Mouse (Mus musculus) embryonic facial prominence, embryonic 14.5 days (tissue): Measurements from ENCODE around the gene Olfr568. TPM values are rescaled to one million over a fixed set of nuclear protein-coding genes. Genes with fewer than 3 reads are reported as not detected.

Experiments
- ATAC-seq: fragments of 200-750 bp; cut with Nextera tagmentation; 2 replicates; pipeline ENCODE4 v1.8.0; 2017; ENCODE audit warnings: low read depth, moderate number of reproducible peaks, moderate TSS enrichment
- DNase-seq: peaks from one replicate; pipeline ENCODE4 v3.0.0-alpha.2; 2015; ENCODE audit warnings: low spot score
- H3K27ac ChIP-seq: fragments of 300-500 bp; sonication (generic); replicated peaks from 2 replicates; pipeline ENCODE4 v1.5.1; 2014; ENCODE audit warnings: low read depth, mild to moderate bottlenecking, low read length, moderate library complexity
- H3K27me3 ChIP-seq: fragments of 300-500 bp; sonication (generic); replicated peaks from 2 replicates; pipeline ENCODE4 v1.6.1; 2014; ENCODE audit warnings: low read length; ENCODE audit not compliant: control insufficient read depth, insufficient read depth
- H3K36me3 ChIP-seq: fragments of 300-500 bp; sonication (generic); 2 replicates; pipeline ENCODE4 v1.6.1; 2014; ENCODE audit warnings: low read length, mixed read lengths; ENCODE audit not compliant: control insufficient read depth, insufficient read depth
- H3K4me1 ChIP-seq: fragments of 300-500 bp; sonication (generic); 2 replicates; pipeline ENCODE4 v1.6.1; 2014; ENCODE audit warnings: antibody characterized with exemption, low read length; ENCODE audit not compliant: control insufficient read depth, insufficient read depth
- H3K4me2 ChIP-seq: fragments of 300-500 bp; sonication (generic); 2 replicates; pipeline ENCODE4 v1.6.1; 2014; ENCODE audit warnings: low read depth, mild to moderate bottlenecking, low read length, moderate library complexity, mixed read lengths
- H3K4me3 ChIP-seq: fragments of 300-500 bp; sonication (generic); 2 replicates; pipeline ENCODE4 v1.5.1; 2014; ENCODE audit warnings: low read depth, mild to moderate bottlenecking, low read length
- H3K9ac ChIP-seq: fragments of 300-500 bp; sonication (generic); 2 replicates; pipeline ENCODE4 v1.6.1; 2014; ENCODE audit warnings: low read depth, mild to moderate bottlenecking, low read length, moderate library complexity, mixed read lengths
- H3K9me3 ChIP-seq: fragments of 300-500 bp; sonication (generic); 2 replicates; pipeline ENCODE4 v1.6.1; 2016; ENCODE audit warnings: low read length; ENCODE audit not compliant: control insufficient read depth
- WGBS: fragments of 180-500 bp; shearing (Covaris S2); extraction: QIAGEN DNeasy Blood & Tissue Kit; methylation state at CpG from one replicate; pipeline ENCODE4 v1.1.7; 2014; 5-methylcytosine and 5-hydroxymethylcytosine counted together
- polyA plus RNA-seq: library from polyadenylated mRNA; unstranded; fragments of >200 nt; fragmentation: Nextera tagmentation; extraction: Ambion mirVana; gene quantifications from 2 replicates; pipeline ENCODE4 v1.2.1, GENCODE M21; 2014

The Olfr568 gene
- not detected in 2 replicates for polyA plus RNA-seq

GRCm38 (mm10) chr7:102876822-102877221 lies at the start of gene Olfr568:
Olfr568 (plus strand) TSS chr7:102877122.
- DNase-seq = no peak
- H3K4me1 ChIP-seq = no peaks in the 10 kb centered on the region
- no peak within 1 kb of the TSS for H3K4me2 ChIP-seq
- ATAC-seq = no peak
- no peak within 1 kb of the TSS for H3K4me3 ChIP-seq
- no peaks in the 10 kb centered on the region for H3K36me3 ChIP-seq
- H3K9me3 ChIP-seq = no peaks in the 10 kb centered on the region
- no peak within 1 kb of the TSS for H3K27ac ChIP-seq
- H3K9ac ChIP-seq = no peak within 1 kb of the TSS
- no peaks in the 10 kb centered on the region for H3K27me3 ChIP-seq

DNA sequence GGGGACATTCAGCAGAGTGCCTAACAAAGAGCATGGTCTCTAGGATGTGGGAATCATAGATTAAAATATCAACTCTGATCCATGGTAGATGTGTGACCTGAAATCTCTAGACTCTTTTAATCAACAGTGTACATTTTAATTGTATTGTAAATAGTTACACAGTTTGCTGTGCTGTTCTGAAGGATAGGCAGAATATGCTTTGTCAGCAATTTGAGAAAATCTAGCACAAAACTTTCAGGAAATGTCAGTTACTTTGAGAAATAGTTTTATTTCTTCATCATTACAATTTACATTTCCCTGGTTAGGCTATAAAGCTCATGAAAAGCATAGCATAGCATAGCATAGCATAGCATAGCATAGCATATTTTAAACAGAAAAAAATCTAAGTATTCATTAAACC lies 21.1 kb upstream of the Olfr568 start:
- no peaks in the 10 kb centered on the region for H3K9me3 ChIP-seq
- no peaks in the 10 kb centered on the region for H3K36me3 ChIP-seq
- H3K27ac ChIP-seq = no peak overlapping the region
- H3K4me1 ChIP-seq = no peaks in the 10 kb centered on the region
- DNase-seq (no peak), ATAC-seq (no peak)
- no peaks in the 10 kb centered on the region for H3K27me3 ChIP-seq
- no peak overlapping the region for H3K9ac ChIP-seq
- no peak overlapping the region for H3K4me2 ChIP-seq
- no peak overlapping the region for H3K4me3 ChIP-seq

DNA sequence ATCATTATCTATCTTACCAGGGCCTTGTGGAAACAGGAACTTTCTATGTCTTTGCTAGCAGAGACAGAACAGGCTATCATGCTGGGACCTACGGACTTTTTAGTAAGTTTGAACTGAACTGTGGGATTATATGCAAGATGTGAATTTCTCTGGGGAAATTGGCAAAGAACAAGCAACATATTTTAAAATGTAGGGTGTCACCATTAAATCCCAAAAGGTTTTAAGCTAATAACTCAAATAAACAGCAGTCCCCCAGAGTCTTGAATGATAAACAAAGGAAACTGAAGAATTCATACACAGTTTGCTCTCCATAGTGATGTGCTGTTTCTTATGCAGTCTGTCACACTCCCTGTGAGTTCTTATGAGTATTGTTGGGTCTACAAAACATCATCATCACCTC lies 18.3 kb upstream of the Olfr568 start, which contains the start of gene Olfr566:
Gene Olfr566 (minus strand): TSS at position 101 of the 400 bp plus-strand sequence.
- Histone ChIP-seq H3K9me3 (no peaks in the 10 kb centered on the region), H3K4me3 (no peak within 1 kb of the TSS), H3K27me3 (no peaks in the 10 kb centered on the region), H3K9ac (no peak within 1 kb of the TSS), H3K36me3 (no peaks in the 10 kb centered on the region), H3K27ac (no peak within 1 kb of the TSS), H3K4me2 (no peak within 1 kb of the TSS), H3K4me1 (no peaks in the 10 kb centered on the region)
- no peak for DNase-seq
- WGBS = 83% methylated on average over 1 of the region's 1 CpGs
- ATAC-seq = no peak

DNA sequence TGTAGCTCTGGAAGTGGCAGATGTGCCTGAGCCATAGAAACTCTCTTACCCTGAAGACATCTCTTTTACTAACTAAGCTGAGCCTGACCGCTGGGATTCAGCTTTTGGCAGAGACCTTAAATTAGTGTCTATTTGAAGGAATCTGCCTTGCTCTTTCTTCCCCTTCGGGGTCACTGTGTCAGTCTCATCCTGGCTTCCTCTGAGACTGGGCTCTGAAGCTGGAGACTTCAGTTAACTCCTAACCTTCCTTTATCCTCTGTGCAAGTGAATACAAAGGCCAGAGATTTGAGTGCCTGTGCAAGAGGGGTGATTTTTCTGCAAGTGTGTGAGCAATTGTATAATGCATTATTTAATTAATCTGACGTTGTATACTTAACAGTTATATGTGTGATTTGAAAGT lies 13.9 kb downstream of the Olfr568 start, which contains the start of gene Olfr569:
Gene Olfr569 (minus strand): TSS at position 101 of the 400 bp plus-strand sequence.
- 57% methylated on average over 3 of the region's 3 CpGs for WGBS
- H3K4me3 ChIP-seq = no peak within 1 kb of the TSS
- ATAC-seq (no peak), DNase-seq (no peak)
- H3K9me3 ChIP-seq = no peaks in the 10 kb centered on the region
- H3K27ac ChIP-seq = no peak within 1 kb of the TSS
- H3K4me1 ChIP-seq = no peaks in the 10 kb centered on the region
- no peak within 1 kb of the TSS for H3K9ac ChIP-seq
- no peaks in the 10 kb centered on the region for H3K27me3 ChIP-seq
- H3K36me3 ChIP-seq = no peaks in the 10 kb centered on the region
- H3K4me2 ChIP-seq = no peak within 1 kb of the TSS

DNA sequence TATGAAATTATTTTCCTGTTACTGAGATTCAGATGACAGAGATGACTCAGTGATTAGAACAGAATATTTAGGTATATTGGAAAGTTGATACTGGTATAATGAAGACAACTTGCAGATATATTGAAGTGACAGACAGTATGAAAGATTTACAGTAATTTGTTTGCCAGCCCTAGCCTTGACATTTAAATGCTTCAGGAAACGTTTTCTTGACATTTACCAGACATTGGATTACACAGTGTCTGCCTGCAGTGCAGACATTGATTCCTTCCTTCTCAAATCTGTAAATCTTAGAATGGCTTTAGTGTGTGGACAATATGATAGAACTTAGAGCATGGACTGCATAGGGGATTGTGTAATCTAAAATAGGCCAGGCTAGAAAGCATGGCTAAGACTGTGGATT lies 38.3 kb downstream of the Olfr568 start:
- Histone ChIP-seq H3K4me3 (no peak overlapping the region), H3K9me3 (no peaks in the 10 kb centered on the region), H3K27ac (no peak overlapping the region), H3K4me2 (no peak overlapping the region), H3K36me3 (no peaks in the 10 kb centered on the region), H3K4me1 (no peaks in the 10 kb centered on the region), H3K27me3 (no peaks in the 10 kb centered on the region), H3K9ac (no peak overlapping the region)
- ATAC-seq (no peak), DNase-seq (no peak)
- WGBS = 29% methylated on average over 1 of the region's 1 CpGs

DNA sequence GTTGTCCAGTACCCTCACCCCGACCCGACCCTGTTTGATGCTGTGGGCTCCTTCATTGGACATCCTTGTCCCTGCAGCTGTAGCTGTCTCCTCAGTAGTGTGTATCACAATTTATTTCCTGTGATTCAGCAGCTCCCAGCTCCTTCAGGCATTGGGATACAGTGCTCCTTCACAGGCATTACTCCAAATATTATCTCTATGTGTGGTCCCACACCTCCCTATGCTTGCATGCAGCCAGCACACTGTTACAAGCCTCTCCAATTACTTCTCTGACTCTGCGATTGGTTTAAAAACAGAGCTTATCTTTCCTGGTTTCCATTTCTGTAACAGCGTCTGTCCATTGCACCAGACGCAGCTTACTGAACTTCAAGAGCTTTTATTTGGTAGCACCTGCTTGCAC lies 39.5 kb downstream of the Olfr568 start:
- DNase-seq (no peak), ATAC-seq (no peak)
- WGBS = 54% methylated on average over 5 of the region's 5 CpGs
- Histone ChIP-seq H3K36me3 (no peaks in the 10 kb centered on the region), H3K4me1 (no peaks in the 10 kb centered on the region), H3K9ac (no peak overlapping the region), H3K9me3 (no peaks in the 10 kb centered on the region), H3K4me2 (no peak overlapping the region), H3K27me3 (no peaks in the 10 kb centered on the region), H3K4me3 (no peak overlapping the region), H3K27ac (no peak overlapping the region)

DNA sequence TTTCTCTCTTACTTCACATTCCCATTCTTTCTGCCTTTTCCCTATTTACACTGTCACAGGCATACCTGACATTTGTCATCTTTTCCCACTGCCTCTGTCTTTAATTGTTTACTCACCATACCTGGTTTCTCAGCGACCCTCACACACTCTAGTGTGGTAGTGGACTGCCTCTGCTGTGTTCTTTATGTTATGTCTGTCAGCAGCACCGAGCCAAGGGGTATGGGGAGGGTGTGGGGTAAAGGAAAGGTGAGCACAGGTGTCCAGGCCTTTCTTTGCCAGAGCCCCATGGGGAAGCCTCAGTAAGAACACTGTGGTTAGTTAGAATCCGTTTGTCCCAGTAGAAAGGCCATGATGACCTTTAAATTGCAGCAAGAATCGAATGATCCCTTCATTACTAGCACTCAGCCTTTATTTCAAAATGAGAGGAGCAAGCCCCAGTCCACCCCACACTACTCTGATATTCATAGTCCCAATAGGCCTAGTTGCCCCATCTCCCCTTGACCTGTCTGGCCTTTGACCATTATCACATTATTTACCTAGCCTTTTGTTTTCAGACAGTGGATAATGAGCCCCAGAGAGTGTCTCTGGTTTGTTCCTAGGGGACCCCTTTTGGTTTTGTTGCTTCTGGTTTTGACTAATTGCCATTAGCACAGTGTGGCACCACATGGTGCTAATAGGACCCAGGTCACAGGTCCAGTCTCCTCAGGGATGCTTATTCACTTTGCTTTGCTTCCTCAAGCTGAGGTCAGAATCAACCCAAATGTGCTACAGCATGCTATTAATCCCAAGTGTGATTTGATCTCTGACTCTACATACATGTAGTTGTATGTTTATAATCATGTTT lies 40.3 kb downstream of the Olfr568 start, which contains the start of gene Olfr571:
Gene Olfr571 (minus strand): TSS at position 505 of the 844 bp plus-strand sequence.
- Histone ChIP-seq H3K27me3 (no peaks in the 10 kb centered on the region), H3K4me2 (no peak within 1 kb of the TSS), H3K9ac (no peak within 1 kb of the TSS), H3K4me3 (no peak within 1 kb of the TSS), H3K36me3 (no peaks in the 10 kb centered on the region), H3K27ac (no peak within 1 kb of the TSS), H3K9me3 (no peaks in the 10 kb centered on the region), H3K4me1 (no peaks in the 10 kb centered on the region)
- 58% methylated on average over 4 of the region's 4 CpGs for WGBS
- ATAC-seq (no peak), DNase-seq (no peak)

- H3K27me3 ChIP-seq = no peaks in the 10 kb centered on the region
- no peak overlapping the region for H3K4me3 ChIP-seq
- ATAC-seq = no peak
- peak; percentile 65 for DNase-seq
- 21% methylated on average over 1 of the region's 1 CpGs for WGBS
- no peaks in the 10 kb centered on the region for H3K4me1 ChIP-seq
- no peak overlapping the region for H3K27ac ChIP-seq
- H3K9ac ChIP-seq = no peak overlapping the region
- no peaks in the 10 kb centered on the region for H3K36me3 ChIP-seq
- H3K9me3 ChIP-seq = no peaks in the 10 kb centered on the region
- H3K4me2 ChIP-seq = no peak overlapping the region
Measured at GRCm38 (mm10) chr7:102919632-102920031, 42.7 kb downstream of the Olfr568 start.

DNA sequence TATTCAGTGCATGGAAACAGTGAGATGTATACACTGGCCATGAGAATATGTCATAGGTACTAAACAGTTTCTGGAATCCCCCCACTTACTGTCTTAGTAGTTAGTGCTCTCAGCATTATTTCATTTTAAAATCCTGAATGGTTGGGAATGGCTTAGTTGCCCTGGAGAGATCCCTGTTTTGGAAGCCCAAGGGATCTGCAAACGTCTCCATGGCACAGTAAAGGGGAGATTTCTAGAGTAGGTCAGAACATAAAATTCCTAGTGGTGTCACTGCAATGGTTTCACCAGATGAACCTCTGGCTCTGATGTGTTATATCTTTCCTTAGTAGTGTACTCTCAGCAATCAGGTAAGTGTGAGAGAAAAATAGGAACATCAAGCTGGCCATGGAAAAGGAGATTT lies 47.2 kb downstream of the Olfr568 start, which contains the start of gene Olfr572:
Gene Olfr572 (plus strand): TSS at position 301 of the 400 bp plus-strand sequence.
- H3K9me3 ChIP-seq = no peaks in the 10 kb centered on the region
- H3K27ac ChIP-seq = no peak within 1 kb of the TSS
- ATAC-seq = no peak
- no peak within 1 kb of the TSS for H3K4me2 ChIP-seq
- no peak for DNase-seq
- no peaks in the 10 kb centered on the region for H3K27me3 ChIP-seq
- no peaks in the 10 kb centered on the region for H3K4me1 ChIP-seq
- 47% methylated on average over 1 of the region's 1 CpGs for WGBS
- H3K4me3 ChIP-seq = no peak within 1 kb of the TSS
- H3K36me3 ChIP-seq = no peaks in the 10 kb centered on the region
- H3K9ac ChIP-seq = no peak within 1 kb of the TSS
